Mouse (Mus musculus) spleen, adult 2 months (tissue): ENCODE results near the gene Ccdc42.

ENCODE experiments used
- CTCF ChIP-seq: fragments of 200-500 bp; IDR thresholded peaks from 2 replicates; pipeline ENCODE4 v1.5.1; 2011; ENCODE audit warnings: mild to moderate bottlenecking, inconsistent platforms; ENCODE audit not compliant: insufficient read depth, insufficient read length, insufficient replicate concordance; ENCODE audit errors: extremely low read depth
- POLR2A ChIP-seq: fragments of 200-500 bp; IDR thresholded peaks from 2 replicates; pipeline ENCODE4 v1.6.1; 2011; ENCODE audit warnings: low read depth, low read length, inconsistent platforms

GRCm38 (mm10) chr11:68589055-68589809 lies 2.4 kb downstream of the Ccdc42 start:
- TF ChIP-seq CTCF (peak; percentile 73; the same call in 1 of the 2 replicates), POLR2A (no peak)
